Mouse (Mus musculus): Measurements from ENCODE around the gene Kit.
A peak's percentile ranks its signal among the peaks of the same experiment; 100 is the strongest.

Gene Kit

DNA sequence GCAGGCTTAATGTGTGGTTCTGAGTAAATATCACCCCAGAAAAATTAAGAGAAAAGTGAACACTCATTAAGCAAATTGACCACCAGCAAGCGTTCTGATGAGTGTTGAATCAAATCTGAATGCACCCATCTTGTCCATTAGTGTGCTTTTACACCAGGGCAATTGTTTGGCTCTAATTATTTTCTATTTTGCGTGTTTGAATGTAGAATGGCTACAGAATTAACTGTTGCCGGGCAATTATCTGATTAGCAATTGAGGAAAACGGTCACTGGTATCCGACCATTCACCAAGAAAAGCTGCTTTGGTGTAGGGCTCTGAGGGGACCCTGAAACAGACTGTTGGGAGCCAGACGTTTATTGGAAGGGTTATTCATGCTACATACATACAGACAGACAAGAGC is 16.2 kb downstream of the Kit start:
- no peak for DNase-seq

- no peak for DNase-seq
These were observed 16.9 kb downstream of the Kit start for GRCm38 (mm10) chr5:75591567-75591966.

DNA sequence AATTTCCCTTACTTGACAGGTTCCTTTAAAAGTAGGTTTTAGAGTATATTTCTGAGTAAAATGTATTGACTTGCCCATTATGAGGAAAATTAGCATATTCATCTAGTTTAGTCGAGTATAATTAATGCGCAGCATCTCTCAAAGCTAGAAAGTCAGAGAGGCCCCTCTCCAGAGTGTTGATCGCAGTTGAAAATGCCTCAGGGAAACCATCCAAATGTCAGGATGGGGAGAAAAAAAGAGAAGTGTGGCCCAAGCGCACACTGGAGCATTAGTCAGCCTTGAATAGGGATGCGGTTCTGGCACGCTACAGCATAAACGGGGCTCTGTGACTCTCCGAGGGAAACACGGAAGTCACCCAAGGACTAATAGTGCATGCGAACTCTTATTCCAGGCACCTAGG is 20.6 kb downstream of the Kit start:
- DNase-seq, result no peak

- no peak for DNase-seq
These were observed 21.5 kb downstream of the Kit start for GRCm38 (mm10) chr5:75596211-75596610.

DNA sequence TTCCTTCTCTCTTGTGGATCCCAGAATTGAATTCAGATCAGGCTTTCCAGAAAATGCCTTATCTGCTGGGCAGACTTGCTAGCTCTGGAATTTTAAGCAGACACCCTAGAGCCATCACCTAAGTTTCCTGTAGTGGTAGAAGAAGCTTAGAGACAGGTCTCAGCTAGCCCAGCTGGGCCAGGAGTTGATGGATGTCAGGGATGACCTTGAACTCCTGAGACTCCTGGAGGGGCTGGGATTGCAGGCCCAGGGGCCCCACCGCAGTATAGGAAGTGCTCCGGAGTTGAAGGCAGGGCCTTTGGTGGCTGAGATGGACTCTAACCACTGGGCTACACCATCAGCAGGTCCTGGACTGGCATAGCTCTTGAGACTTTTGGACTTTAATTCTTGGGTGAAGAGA is 22.6 kb downstream of the Kit start:
- DNase-seq, result no peak

GRCm38 (mm10) chr5:75598491-75598890 is 23.8 kb downstream of the Kit start:
- DNase-seq, result no peak

DNA sequence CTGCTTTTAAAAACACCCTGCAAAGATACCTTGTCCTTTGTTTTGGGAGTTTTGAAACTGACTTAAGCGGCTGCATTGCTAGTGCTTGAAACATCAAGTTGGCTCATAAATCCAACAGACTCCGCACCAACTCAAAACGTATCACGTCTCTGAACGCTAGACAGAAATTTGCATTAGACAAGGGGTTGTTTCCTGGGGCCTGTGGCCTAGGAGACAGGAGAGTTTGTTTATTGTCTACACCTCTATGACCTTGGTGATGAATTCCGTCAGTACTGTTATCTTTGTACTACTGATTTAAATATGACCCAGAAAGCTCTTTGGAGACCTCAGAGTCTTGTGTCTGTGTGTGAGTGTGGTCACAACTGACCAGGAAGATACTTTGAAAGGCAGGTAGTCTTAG is 25.3 kb downstream of the Kit start:
- DNase-seq, result no peak

DNA sequence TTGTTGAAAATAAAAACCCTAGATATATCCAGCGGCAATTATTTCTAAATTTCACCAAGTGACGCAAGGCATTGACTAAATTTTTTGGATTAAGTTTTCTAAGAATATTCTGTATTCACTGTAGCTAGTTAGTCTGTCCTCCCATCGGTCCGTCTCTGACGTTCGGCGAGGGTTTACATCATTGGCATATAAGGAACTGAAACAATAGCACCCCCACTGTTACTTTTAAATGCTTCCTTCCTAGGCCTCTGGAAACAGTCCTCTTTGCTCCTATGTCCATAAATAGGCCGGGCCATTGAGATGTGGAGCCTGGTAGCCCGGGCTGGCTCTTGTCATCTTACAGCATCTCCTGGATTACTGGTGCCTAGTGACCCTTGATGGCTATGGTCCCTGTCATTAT is 29.5 kb downstream of the Kit start:
- no peak for DNase-seq

DNA sequence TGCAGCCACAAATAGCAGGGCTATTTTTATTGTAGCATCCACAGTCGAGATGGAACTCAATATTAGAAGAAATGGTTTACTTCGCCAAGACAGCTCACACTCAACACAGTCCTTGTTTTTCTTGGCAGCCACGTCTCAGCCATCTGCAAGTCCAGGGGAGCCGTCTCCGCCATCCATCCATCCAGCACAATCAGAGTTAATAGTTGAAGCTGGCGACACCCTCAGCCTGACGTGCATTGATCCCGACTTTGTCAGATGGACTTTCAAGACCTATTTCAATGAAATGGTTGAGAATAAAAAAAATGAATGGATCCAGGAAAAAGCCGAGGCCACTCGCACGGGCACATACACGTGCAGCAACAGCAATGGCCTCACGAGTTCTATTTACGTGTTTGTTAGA is 32.2 kb downstream of the Kit start:
- no peak for DNase-seq

DNA sequence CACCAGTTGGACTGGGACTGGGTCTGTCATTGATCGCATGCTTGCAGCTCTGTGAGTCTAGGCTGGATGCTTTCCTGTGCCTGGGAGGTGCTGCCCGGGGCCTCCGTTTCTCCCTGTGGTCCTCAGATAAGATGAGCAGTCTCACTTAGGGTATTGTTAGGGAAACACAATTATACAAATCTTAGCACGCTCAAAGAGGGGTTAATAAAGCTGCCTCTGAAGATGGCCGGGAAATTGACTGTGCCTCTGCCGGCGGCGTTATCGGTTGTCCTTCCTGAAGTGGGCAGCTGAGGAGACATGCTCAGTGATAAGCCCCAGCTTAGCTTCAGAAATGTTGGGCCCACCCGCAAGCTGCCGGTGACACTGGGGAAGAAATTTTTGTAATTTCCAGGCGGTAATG is 33.3 kb downstream of the Kit start:
- no peak for DNase-seq

GRCm38 (mm10) chr5:75612380-75612779 is 37.7 kb downstream of the Kit start:
- no peak for DNase-seq

DNA sequence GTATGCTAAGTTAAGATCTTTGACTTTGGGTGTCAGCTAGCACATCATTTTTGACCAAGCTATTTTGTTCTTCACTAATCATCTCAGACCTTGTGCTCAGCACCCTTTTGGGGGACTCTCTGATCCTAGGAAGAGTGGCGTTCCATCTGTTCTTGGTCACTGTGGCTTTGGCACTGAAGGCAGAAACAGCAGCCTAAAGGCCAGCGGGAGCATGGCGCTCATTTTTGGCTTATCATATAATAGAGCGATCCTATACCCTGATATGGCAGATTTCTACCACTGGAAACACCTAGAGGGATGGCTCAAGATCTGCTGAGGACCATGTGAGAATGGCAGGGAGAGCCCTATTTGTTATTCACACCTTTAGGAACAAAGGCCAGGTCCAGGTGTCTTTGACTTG is 38.2 kb downstream of the Kit start:
- no peak for DNase-seq

- DNase-seq, result no peak
These were observed 40.4 kb downstream of the Kit start for GRCm38 (mm10) chr5:75615000-75615571.

- DNase-seq, result no peak
These were observed 40.9 kb downstream of the Kit start for GRCm38 (mm10) chr5:75615624-75616023.

- DNase-seq, result no peak
These were observed 47.7 kb downstream of the Kit start for GRCm38 (mm10) chr5:75622401-75622800.

- DNase-seq, result no peak
These were observed 48.3 kb downstream of the Kit start for GRCm38 (mm10) chr5:75623007-75623406.

- no peak for DNase-seq
These were observed 48.8 kb downstream of the Kit start for GRCm38 (mm10) chr5:75623520-75623919.

- DNase-seq, result no peak
These were observed 49.4 kb downstream of the Kit start for GRCm38 (mm10) chr5:75623993-75624706.

DNA sequence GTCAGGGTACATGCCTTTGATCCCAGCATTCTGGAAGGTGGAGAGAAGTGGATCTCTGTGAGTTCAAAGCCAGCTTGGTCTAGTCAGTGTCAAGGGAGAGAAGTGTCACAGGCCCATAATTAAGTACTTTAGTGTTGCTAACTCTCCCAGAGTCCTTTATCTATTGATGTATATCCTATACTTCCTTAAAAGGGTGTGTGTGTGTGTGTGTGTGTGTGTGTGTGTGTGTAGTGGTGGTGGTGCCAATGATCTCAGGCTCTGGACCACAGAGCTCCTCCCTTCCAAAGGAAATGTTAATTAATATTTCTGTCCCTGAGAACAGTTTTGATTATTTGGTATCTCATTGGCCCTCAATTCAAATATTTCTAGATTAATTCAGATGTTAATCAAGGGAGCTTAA is 50.3 kb downstream of the Kit start:
- no peak for DNase-seq

DNA sequence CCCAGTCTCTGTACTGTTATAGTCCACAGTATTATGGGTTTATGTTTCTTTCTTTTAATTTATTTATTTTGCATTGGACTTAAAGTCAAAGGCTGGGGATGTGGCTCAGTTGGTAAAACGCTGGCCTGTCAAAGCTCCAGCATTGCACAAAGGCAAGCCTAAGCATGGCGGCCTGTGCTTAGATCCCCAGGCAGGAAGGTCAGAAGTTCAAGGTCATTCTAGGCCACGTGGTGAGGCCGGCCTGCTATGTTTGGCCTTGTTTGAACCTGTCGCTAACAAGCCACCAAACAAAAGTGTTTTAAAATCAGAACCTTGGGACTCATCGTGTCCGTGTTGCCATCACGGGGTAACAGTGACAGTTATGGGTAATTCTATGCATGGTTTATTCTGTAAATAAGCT is 51.6 kb downstream of the Kit start:
- DNase-seq, result no peak

DNA sequence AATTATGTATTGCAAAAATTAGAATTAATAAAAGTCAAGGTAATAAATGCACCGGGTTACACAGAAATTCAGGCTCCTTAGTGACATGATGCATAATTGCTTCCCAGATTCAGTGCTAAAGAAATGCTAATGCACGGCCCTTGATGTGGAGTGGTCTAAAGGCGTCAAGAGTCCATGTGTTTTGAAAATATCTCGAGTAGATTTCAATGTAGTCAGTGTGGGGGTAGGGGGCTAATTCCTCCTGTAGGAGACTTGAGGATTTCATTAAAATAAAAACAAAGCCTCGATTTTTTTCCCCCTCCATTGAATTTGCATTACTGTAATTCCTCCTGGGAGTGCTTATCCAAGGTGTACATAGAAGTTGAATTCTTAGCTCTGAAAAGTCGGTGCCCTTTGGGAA is 52.0 kb downstream of the Kit start:
- DNase-seq, result no peak

DNA sequence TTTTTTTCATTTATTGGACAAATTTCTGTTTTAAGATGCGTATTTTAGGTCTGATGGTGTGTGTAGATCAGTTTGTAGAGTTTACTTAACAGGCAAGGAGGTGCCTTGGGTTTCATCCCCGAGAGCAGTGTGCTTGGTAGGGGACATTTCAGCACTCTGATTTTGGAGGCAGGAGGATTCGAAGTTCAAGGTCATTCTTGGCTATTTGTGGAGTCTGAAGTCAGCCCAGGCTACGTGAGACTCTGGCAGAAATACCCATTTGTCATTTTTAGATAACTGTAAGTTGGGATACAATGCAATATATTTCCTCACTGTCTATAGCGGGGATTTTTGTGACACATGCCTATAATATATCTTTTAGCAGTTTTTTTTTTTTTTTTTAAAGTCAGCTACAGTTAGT is 57.5 kb downstream of the Kit start:
- no peak for DNase-seq

GRCm38 (mm10) chr5:75632846-75633640 is 58.3 kb downstream of the Kit start:
- DNase-seq, result no peak

- peak; percentile 11 for DNase-seq
These were observed 60.7 kb downstream of the Kit start for GRCm38 (mm10) chr5:75635385-75635784.
